Mouse (Mus musculus) kidney, adult 2 months (tissue): ENCODE measurements around the gene Ncor2.

Experiments used
- CTCF ChIP-seq: fragments of 200-500 bp; conservative IDR thresholded peaks from 2 replicates; pipeline ENCODE4 v1.5.1; 2011; ENCODE audit warnings: low read depth, mild to moderate bottlenecking, control low read depth, low read length, moderate library complexity, mixed read lengths; ENCODE audit not compliant: insufficient read depth, insufficient read length
- POLR2A ChIP-seq: fragments of 200-500 bp; IDR thresholded peaks from one replicate; pipeline ENCODE4 v1.6.1; 2011; ENCODE audit warnings: low read depth, low read length, control low read depth

GRCm38 (mm10) chr5:125195142-125195541 lies 16.1 kb upstream of the Ncor2 start:
- TF ChIP-seq POLR2A (no peak), CTCF (no peak)
